Mouse (Mus musculus): ENCODE results near the gene Tnks2.
"Not testable (repeated sequence)": the region's sequence is repeated elsewhere in the genome, so short reads cannot be mapped to it uniquely, and the experiment has no call there.

Tnks2 gene

DNA sequence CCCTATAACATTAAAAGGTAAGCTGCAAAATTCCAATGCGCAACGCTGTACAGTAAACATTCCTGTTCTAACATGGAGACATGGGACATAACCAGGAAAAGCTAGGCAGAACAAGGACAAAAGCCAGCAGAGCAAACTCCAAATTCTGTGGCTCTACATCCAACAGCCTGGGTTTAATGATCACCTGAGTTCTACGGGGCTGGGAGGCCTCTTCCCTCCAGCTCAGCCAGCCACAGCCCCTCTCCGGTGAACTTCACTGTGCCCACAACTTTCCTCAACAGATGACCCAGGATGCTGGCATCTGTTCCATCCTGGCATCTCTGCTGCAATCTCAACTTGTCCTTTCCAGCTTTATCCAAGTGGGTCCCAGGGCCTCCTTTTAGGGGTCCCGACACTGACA, 6.4 kb upstream of the Tnks2 start:
- DNase-seq: no peak

DNA sequence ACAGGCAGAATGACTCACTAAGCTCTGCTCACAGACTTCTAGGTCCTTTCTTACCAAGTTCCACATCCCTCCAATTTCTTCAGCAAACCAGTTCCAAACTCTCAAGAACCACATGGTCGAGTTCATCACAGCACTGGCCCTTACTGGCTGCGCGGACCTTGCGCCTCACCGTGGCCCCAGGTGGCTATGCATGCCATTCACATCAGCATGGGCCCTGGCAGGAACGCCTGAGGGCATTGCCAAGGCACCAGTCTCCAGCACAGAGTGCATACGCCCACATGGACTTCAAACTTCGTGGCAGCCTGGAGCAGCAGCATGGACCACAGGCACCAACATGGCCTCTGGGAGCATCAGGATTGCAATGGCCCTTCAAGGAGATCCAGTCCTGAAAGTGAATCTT, 5.7 kb upstream of the Tnks2 start:
- peak; percentile 20 to 24 for DNase-seq

GRCm38 (mm10) chr19:36832951-36833787, 863 bp upstream of the Tnks2 start:
- peak; percentile 15 to 22 for DNase-seq

DNA sequence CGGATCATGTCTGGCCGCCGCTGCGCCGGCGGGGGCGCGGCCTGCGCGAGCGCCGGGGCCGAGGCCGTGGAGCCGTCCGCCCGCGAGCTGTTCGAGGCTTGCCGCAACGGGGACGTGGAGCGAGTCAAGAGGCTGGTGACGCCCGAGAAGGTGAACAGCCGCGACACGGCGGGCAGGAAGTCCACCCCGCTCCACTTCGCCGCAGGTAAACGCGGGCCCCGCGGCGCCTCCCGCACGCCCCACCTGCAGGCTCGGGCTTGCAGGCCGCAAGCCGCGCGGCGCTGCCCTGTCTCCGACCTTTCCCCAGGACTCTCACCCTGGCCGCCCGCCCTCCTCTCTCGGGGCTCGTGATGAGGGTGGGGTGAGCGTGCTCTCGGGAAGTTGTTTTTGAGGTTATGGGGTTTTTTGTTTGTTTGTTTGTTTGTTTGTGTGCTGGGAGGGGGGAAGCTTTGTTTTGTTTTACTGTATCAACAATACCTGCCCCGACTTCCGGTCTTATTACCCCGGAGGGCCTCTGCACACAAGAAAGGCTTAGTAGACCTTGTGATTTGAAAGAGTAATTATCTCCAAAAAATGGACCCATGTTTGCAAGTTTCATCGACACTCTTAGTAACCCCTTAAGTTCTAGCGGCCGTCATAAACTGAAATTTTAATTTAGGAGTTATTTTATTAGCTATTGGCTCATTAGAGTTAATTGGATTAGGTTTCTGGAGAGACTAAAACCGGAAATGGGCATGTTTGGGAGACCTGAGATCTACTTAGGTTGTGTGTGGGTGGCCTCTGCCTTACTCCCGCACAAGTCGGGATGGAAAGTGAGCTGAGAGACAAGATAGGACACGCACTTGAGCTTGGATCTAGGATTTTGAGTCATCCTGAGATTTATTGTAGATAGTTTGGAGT, 750 bp downstream of the Tnks2 start:
- peak in 1 of 2 experiments; percentile 57 for DNase-seq

- no peak for DNase-seq
Observed at GRCm38 (mm10) chr19:36836035-36836434, 2.0 kb downstream of the Tnks2 start.

DNA sequence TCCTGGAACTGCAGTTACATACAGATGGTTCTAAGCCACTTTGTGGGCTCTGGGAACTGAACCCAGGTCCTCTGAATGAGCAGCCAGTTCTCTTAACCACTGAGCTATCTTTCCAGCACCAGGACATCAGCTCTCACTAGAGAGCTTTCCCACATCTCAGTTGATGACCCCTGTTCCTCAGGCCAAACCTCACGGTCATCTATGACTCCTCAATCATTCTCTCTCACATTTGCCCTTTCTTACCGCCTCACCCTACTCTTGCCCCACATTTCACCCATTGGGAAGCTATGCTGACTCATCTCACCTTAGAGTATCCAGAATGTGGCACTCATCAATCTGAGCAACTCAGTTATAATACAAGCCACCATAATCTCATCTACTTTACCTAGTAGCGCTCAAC, 6.3 kb downstream of the Tnks2 start:
- no peak for DNase-seq

DNA sequence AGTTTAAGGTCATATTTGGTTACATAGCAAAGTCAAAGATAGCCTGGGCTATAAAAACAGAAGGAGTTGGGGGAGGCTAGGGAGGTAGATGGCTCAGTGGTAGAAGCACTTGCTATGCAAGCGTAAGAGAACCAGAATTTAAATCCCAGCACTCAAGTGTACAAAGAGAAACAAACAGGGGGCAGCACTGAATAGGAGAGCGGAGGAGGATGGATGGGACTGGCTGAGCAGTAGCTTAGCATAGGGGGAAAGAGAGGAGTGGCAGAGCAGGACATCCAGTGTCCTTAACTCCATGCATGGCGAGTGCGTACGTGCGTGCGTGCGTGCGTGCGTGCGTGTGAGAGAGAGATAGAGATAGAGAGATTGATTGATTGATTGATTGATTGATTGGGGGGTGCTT, 9.8 kb downstream of the Tnks2 start:
- DNase-seq: no peak

DNA sequence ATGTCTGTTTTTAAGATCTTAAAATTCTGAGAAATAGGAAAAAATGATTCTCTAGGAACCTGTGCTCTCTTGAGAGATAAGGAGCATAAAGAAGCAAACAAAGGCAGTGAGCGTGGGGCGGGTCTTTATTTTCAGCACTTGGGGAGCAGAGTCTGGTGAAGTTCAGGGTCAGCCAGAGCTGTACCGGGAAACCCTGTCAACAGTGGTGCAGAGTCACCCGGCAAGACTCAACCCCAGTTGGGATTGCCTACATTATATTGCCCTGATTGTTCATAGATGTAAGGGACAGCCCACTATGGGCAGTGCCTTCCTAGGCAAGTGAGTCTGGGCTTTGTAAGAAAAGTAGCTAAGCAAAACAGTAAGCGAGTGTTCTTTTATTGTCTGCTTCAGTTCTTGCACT, 11.9 kb downstream of the Tnks2 start:
- no peak for DNase-seq

DNA sequence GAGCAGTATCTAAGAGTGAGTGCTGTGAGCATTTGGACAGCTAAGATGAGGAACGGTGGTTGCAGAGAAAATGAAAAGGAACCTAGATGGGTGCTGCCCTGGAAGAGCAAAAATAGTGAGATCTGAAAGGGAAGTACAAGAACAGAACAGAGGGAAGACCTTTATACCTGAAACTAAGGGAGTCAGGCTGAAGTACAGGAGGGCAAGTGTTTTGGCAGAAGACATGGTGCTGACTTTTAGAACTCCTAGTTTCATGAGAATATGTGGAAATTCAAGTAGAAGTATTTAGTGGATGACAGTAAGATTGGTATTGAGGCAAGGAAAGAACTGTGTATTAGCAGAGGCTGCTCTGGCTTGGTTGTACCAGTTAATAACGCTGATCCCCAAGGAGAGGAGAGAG, 19.8 kb downstream of the Tnks2 start:
- DNase-seq: no peak

DNA sequence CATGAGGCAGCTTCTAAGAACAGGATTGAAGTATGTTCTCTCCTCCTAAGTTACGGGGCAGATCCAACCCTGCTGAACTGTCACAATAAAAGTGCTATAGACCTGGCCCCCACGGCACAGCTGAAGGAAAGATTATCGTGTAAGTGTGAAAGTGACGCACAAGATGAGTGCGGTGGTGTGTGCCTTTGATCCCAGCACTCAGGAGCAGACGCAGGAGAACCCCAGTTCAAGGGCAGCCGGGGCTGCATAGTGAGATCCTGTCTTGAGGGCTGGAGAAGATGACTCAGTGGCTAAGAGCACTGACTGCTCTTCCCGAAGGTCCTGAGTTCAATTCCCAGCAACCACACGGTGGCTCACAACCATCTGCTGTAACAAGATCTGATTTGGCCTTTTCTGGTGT, 23.8 kb downstream of the Tnks2 start:
- DNase-seq: no peak

- no peak for DNase-seq
Observed at GRCm38 (mm10) chr19:36860393-36860792, 26.4 kb downstream of the Tnks2 start.

DNA sequence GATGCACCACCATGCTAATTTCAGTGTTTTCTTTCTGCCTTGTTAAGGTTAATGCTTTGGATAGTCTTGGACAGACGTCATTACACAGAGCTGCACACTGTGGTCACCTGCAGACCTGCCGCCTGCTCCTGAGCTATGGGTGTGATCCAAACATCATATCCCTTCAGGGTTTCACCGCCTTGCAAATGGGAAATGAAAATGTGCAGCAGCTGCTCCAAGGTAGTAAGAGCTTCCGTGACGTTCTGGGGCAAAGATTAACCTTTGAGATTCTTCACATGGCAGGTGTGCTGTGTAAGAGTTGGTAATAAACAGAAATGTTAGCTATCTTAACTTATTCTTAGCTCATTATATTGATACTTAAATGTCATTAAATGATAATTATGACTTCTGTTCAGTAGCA, 31.9 kb downstream of the Tnks2 start:
- no peak for DNase-seq

- DNase-seq: no peak
Observed at GRCm38 (mm10) chr19:36867416-36867815, 33.4 kb downstream of the Tnks2 start.

DNA sequence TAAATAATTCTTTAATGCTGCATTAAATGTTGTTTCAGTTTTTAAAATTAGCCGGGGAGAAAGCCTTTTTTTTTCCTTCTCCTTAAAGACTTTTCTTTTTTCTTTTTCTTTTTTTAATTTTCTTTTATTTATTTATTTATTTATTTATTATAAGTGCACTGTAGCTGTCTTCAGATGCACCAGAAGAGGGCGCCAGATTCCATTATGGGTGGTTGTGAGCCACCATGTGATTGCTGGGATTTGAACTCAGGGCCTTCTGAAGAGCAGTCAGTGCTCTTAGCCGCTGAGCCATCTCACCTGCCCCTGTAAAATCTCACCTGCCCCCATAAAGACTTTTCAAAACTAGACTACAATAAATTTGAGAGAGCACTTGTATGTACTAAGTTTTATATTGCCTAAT, 34.6 kb downstream of the Tnks2 start:
- DNase-seq: not testable (repeated sequence)

- no peak for DNase-seq
Observed at GRCm38 (mm10) chr19:36874651-36875050, 40.6 kb downstream of the Tnks2 start.

DNA sequence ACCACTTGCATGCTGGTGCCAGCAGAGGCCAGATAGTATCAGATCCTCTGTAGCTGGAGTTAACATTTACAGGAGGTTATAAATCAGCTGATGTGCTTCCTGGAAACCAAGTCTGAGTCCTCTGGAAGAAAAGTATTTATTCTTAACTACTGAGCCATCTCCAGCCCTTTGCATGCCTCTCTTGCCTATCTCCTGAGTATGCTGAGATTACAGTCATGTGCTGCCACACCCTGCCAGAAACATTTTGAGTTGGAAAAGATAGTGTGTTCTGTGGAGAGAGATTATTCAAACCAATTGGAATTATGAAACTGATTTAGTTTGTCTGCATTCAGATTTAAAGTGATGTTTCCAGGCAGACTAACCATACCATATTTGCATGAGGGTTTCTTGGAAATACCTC, 43.3 kb downstream of the Tnks2 start:
- no peak for DNase-seq

- no peak for DNase-seq
Observed at GRCm38 (mm10) chr19:36878743-36879495, 44.9 kb downstream of the Tnks2 start.

GRCm38 (mm10) chr19:36883119-36883518, 49.1 kb downstream of the Tnks2 start:
- peak; percentile 28 to 34 for DNase-seq

DNA sequence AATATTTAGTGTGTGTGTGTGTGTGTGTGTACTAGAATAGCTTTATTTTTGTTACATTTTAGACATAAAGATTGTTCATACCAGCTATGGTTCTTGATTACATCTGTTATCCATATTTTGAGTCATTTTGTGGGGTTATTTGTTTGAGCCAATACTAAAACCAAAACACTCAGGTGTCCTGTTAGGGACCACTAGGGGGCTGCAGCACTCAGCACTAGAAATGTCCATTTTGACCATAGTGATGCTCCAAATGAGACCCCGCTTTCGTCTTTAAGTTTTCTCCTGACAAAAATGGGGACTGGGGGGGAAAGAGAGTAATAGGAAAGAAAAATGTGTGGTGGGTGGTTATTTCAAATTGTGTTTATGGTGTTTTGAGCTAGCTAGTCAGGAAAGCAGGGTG, 52.3 kb downstream of the Tnks2 start:
- DNase-seq: no peak

DNA sequence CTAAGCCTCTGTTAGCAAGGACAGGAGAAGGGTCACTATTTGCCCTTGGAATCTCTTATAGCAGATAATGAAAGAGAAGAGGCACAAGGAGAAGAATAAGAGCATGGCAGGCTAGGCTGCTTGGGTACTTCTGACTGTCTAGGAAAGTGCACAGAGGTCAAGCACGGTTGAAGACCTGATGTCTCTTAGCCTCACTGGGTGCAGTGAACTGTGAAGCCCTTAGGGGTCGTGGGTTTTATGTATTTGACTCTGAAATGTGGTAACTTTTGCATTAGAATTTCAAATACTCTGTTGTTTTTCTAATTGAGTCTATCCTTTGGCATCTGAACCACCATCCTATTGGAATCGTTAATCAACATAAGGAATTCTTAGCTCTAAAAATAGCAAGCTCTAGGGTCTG, 53.7 kb downstream of the Tnks2 start:
- no peak for DNase-seq

- DNase-seq: no peak
Observed at GRCm38 (mm10) chr19:36891746-36892145, 57.7 kb downstream of the Tnks2 start.

DNA sequence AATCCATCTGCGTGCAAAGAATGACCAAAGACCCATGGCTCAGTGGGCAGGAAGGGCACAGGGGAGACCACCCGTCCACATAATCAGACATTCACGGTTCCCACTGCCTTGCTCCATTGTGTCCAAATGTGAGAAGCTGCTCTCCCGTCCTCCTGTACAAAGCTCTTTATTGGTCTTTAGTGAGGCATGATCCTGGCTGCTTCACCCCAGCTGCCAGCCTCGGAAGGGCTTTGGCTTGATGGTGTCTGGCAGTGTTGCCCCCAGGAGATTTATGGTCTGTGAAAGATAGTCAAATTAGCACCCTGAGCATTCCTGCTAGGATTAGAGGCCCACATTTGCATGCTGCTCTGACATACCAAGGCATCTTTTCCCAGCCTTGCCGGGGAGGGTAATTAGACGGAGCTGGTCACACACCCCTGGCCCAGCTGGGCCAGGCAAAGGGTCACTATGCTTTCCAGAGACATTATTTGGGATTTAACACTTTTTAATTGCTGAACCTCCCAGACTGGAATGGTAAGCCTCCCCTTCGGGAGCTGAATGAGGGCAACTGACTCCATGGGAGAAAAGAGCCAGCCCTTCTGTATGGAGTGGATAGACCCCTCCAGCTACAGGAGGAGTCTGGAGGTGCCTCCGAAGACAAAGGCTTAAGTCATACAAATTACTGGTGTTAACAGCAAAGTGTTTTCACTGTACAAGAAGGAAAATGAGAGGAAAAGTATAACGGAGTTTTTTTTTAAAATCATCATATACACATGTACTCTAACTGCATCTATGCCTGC, 62.9 kb downstream of the Tnks2 start:
- DNase-seq: no peak
